Mouse (Mus musculus): ENCODE results near the gene Tcaf3.

Tcaf3 gene

DNA sequence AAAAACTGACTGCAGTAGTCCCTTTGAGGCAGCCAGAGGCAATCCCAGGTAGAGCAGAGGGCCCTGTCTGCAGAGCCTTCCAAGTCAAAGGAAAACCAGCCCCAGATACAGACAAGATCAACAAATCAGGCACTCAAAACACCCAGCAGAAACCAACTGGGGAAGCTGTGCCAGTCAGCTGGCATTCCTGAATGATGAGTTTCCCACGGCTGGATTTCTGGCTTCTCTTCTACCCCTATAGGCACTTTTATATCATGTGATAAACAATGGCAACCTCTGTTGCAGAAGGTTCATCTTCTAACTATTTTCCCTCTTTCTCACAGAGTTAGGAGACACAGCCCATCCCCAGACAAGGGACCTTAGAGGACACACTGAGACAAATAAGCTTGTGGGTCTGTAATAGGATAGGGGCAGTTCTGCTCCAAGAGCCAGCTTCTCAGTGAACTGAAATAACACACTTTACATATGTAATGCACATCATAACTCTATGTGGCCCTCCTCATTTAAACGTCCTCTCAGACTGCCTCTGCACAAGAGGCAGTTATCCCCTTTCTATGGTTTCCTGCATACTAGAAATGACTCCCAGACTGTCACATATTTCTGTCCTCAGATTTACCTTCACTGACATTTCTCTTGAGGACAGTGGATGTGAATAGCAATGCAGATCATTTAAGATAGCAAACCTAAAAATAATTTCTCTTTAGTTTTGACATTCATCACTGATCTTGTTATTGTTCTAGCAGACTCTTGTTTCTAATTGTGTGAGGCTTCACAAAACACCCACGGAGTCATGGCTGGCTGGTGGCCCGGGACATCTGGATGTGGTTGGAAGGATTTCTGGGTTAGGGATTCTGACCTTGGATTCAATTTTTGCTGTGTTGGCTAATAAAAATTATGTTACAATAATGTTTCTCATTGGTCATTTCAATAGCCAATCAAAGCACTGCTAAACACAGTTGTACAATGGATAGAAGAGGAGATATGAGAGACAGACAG is 55.2 kb downstream of the Tcaf3 start:
- no peak for DNase-seq (ENCODE audit: low spot score in 2 of 2)

DNA sequence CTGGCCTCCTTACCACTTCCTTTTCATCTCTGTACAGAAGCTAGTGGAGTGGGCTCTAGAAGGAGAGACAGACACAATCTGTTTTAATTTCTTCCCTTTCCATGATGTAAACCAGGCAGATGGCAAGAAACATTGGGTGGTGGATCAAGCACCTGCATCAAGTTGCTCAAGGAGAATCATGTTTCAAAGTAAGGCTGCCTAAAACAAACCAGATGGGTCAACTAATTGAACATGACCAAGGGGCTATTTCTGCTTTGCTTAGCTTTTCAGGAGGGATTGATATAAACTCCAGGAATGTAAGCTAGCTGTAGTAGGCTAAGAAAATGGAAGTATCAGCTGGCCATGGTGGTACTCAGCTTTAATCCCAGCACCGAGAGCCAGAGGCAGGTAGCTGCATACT is 56.8 kb downstream of the Tcaf3 start:
- DNase-seq (ENCODE audit: low spot score in 2 of 2), result no peak

DNA sequence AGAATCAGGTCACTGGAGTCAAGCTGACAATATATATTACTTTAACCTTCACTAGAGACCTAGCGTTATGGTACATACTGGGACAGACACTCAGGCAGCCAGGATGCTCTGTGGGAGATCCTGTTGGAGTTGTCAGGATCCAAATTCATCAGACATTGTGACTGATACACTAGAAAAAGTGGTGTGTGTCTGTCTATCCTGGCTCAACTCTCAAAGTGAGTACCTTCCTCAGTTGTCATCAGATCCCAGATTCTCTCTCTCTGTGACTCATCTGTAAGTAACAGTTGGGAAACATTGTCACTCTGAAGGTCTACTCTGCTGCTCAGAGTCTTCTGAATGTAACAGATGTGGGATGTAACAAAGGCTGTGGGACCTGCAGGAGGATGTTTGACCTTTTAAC is 57.8 kb downstream of the Tcaf3 start:
- no peak for DNase-seq (ENCODE audit: low spot score in 2 of 2)
